Mouse (Mus musculus) regulatory T cell (primary cell): ENCODE data around the gene Csnk1g1.

Experiments
- in situ Hi-C: fragments of 300-600 bp; cut with MboI, MseI; formaldehyde crosslinking; loops from one replicate; pipeline ENCODE4 v1.15.1; 2025; ENCODE audit warnings: high pct_unique_total_duplicates

Gene Csnk1g1

DNA sequence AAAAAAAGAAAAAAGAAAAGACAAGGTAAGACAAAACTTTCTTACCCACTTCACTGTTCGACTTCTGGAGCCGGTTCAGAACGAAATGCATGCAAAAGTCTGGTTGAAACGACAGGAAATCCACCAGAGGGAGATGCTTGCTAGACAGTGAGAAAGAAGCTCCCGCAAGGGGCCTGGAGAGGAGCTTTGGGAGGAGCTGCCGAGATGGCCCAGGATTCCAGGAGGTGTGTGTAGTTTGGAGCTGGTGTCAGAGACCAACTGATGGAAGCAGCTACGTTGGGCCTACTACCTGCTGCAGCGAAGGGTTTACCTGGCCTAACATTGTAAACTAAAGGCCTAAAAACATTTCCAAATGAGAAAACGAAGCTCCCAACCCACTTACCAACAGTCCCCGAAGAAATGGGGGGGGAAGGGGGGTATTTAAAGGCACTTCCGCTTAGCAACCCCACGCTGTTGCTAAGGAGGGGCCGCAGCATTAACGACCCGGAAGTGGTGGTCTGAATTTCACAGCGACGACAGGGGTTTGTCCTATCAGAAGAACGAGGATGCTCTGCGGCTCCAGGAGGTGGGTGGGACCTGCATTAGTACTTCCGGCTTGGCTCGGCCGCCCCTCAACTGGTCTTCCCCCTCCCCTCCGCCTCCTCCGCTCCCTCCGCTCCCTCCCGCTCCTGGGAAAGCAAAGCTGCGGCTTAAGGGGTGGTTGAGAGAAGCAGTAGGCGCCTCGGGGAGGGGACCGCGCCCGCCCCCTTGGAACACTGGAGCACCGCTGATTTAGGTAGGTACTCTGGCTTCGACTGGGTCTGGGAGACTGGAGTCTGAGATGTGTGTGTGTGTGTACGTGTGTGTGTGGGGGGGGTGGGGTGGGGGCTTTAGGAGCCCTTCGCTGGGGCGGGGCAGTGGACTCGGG is at the start of gene Csnk1g1, which contains the start of gene Trip4:
TSS of gene Csnk1g1 (plus strand) at position 531 of the 907 bp plus-strand sequence.
TSS of gene Trip4 (minus strand) at position 401 of the 907 bp plus-strand sequence.
- in situ Hi-C loops = no loop called here

DNA sequence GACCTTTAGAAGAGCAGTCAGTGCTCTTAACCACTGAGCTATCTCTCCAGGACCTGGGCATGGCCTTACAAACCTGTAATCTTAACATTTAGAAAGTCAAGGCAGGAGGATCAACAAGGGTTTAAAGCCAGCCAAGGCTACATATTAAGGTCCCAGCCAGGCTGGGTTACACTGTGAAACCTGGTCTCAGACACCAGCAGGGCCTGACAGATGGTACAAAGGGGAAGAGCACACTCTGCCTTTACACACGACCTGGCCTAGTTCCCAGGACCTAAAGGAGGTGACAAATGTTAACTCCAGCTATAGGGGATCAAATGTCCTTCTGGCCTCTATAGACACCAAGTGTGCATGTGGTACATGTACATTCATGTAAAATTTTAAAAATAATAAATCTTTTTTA is 49.1 kb upstream of the Csnk1g1 start:
- in situ Hi-C loops = no loop called here

DNA sequence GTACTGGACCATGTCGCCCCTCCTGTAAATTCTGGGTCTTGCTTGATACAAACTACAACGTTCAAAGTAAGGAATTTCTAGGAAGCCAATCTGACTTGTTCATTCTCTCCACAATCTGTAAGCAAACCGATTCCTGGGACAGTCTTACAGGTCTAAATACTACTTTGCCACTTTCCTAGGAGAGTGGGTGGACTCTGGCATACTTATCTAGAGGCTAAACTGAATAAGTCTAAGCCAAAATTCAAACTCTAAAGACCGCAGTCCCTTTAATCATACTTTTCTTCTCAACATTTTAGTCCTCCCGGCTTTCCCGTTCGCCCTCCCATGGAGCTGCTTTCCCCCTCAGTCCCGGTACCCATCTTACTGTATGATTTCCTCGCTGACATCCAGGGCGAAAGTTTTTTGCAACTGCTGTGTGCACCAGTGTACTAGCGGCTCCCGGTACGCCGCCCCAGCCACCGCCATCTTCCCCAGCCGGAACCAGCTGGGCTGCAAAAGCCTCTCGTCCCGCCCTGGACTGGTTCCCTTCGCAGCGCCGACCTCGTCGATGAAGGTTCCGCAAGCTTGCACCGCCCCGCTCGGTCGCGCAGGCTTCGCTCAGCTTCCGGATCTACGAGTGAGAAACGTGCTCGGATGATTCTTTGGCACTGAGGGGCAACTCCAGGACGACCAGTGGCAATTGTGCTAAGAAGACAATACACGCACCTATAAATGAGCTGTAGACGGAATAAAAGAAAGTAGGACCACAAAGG is 24.0 kb upstream of the Csnk1g1 start:
- in situ Hi-C loops = no loop called here

DNA sequence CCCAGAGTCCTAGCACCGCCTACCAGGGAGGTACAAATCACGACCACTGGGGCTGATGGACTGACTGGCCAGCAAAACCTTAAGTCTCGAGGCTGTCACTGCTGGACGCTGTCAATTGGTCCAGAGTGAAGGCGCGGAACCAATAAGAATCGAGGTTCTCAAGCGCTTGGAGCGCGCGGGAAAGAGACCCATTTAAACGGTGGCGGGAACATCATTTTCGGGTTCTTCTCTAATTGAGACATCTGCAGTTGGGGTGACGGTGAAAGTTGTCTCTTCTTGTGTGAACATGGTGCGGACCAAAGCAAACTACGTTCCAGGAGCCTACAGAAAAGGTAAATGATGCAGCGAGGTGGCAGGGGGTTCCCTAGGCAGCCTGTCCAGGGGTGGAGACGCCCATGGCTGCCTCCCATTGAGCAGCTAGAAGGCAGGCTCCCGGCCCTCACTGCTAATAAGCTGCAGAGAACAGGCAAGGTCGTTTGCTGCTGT is 18.5 kb upstream of the Csnk1g1 start, which contains the start of gene Pclaf:
TSS of gene Pclaf (plus strand) at position 95 of the 486 bp plus-strand sequence.
- in situ Hi-C loops = no loop called here

DNA sequence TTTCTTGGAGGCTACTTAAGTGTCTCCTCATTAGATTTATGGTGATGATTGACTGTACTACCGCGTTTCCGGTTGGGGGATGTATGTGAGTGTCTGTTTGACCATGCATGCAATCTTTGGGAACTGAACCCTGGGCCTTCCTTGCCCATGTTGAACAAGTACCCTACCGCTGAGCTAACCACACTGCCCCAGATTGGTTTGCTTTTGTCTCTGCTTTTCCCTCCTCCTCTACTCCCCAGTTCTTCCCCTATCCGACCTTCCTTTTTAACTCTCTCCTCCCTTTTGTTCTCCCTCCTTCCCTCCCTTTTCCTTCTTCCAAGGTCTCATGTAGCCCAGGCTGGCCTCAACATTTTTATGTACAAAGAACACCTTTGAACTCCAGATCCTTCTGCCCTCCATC is 17.6 kb upstream of the Csnk1g1 start:
- in situ Hi-C loops = no loop called here

DNA sequence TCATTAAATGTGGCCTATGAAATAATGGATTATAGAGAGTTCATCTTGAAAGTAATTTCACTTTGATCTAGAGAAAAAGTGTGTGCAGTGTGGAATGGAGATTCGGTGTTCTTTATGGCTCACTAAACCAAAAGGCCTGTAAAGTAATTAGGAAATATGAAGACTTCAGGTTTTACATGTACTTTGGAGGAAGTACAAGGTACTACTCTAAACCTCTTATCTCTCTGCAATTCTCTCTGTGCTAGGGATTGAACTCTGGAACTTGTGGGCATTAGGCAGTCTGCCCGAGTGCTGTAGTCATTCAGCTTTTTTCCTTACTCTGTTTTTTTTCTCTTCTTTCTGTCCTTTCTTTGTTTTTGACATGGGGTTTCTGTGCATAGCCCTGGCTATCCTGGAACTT is 11.7 kb upstream of the Csnk1g1 start:
- in situ Hi-C loops = no loop called here

DNA sequence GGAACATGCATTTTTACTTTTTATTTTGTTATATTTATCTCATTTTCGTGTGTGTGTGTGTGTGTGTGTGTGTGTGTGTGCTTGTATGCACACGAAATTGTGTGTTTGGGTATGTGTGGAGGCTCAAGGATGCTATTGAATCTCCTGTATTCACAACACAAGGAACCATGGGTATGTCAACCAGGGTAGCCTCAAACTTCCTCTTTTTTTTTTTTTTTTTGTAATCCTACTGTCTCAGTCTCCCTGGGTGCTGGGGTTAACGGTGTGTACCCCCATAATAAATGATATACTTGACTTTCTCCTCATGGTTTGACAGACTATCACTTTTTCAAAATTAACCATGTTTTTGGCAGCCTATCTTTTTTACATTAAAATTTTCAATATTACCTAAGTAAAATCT is 5.8 kb upstream of the Csnk1g1 start:
- in situ Hi-C loops = no loop called here

DNA sequence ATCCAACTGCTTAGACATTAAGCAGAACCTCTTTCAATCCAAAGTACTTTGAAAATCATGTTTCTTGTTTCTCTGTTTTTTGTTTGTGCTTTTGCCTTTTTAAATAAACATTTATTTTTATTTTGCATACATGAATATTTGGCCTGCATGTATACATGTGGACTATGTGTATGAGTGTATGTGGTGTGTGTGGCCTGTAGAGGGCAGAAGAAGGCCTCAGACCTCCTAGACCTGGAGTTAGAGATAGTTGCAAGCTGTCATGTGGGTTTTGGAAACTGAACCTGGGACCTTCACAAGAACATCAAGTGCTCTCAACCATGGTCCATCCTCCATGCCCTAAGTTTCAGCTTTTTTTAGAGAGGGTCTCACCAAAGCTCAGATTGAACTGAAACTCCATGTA is 5.3 kb upstream of the Csnk1g1 start:
- in situ Hi-C loops = no loop called here

DNA sequence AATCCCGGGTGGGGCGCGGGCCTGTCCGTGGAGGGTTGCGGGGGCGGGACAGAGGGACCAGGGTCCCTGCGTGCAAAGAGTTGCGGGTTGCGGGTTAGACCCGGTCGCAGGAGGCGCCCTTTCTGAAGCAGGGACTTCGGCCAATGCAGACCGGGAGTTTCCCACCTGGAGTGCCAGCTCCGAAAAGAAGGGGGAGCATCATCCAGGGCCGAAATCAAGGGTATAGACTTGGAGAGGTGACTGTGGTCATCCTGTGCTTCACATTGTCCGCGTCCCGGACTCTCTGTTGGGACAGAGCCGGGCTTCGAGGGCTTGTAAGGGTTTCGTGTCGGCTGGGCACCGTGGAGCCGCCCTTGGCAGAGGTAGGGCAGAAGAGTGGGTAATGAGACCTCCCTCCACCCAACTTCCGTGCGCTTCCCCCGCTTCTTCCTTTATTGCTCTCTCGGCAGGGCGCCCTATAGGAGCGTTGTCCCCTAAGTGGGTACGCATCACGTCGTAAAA is 627 bp downstream of the Csnk1g1 start:
- in situ Hi-C loops = no loop called here

DNA sequence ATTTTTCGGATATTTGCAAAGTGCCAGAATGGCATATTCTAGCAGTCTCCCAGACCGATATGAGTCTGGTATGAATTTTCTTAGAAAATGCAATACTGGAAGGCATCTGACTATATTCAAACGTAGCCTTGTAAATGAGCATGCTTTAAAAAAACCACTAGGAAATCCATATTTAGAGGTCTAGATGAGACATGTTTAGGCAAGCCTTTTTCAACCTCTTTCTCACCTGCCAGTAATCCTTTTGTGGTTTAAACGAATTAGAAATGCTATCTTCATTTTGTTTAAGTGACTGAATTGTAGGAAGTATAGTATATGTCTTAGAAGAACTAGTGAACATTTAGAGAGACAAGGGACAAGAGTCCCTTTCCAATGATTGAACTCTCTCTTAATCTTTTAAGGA is 1.1 kb downstream of the Csnk1g1 start:
- in situ Hi-C loops = no loop called here

DNA sequence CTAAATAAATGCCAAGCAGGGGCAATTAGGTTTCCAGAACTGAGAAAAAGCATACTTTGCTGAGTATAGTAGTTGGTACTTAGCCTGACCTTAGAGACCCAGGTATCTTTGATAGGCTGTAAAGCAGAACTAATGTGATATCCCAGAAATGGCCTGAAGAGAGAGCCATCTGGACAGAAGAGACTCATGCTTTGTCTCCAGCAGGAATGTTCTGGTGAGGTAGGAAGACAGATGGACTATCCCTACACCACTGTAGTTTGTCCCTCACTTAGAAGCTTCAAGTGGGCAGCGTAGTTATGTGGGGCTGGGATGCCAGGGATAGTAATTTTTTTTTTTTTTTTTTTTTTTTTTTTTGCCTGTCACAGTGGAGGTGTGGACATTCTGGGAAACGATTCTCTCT is 5.3 kb downstream of the Csnk1g1 start:
- in situ Hi-C loops = no loop called here

DNA sequence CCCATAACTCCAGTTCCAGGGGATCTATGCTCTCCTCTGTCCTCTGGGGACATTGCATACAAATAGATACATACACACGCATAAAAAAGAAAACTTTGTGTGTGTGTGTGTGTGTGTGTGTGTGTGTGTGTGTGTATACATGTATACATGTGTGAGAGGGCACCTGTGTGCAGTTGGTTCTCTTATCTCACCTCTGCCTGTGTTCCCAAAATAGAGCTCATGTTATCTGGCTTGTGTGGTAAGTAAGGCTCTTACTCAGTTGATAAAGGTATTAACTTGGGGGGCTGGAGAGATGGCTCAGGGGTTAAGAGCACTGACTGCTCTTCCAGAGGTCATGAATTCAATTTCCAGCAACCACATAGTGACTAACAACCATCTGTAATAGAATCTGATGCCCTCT is 8.3 kb downstream of the Csnk1g1 start:
- in situ Hi-C loops = no loop called here

DNA sequence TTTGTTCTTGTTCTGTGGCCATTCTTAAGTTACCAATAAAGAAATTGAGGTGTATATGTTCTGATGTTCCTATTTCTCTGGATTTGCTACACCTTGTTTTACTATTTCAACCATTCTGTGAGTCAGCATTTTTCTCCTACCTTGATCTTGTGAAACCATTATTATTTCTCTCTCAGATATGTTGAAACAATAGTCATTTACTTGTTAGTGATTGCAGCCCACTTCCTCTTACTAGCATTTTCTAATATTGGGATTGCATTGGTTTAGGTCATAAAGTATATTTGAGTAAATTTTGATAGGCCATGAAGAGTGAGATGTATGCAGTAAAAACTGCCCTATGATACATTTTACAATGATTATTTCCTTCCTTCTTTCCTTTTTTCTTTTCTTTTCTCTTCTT is 19.7 kb downstream of the Csnk1g1 start:
- in situ Hi-C loops = no loop called here

DNA sequence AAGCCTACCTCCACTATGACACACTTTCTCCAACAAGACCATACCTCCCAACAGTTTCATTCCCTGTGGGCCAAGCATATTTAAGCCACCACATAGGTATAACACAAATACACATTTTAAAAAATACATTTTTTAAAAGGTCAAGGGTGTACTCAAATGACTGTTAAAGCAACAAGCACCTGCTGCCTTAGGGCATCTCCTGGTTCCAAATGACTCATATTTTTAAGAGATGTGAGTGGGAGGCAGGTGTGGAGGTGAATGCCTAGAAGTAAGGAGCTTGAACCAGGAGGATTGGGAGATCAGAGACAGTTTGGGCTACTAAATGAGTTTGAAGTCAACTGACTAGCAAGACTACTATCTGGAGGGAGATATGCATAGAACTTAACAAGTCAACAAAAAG is 21.1 kb downstream of the Csnk1g1 start:
- in situ Hi-C loops = no loop called here

DNA sequence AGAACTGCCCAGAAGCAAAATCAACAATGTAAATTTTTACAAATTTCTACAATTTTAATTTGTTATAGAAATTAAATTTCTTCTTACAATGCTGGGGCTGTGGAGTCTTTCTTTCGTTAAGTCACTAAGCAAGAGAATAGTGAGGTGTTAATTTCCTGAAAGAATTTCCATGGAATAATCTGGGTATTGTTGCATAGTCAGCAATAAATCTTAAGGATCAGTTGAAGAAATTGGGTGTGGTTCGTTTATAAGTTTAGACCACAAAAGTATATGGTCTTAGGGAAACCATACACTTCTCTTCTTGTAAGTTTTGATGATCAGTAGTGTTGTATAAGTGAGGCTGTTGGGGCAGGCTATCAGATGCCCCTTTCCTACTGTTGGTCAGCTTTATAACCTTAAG is 28.8 kb downstream of the Csnk1g1 start:
- in situ Hi-C loops = no loop called here

DNA sequence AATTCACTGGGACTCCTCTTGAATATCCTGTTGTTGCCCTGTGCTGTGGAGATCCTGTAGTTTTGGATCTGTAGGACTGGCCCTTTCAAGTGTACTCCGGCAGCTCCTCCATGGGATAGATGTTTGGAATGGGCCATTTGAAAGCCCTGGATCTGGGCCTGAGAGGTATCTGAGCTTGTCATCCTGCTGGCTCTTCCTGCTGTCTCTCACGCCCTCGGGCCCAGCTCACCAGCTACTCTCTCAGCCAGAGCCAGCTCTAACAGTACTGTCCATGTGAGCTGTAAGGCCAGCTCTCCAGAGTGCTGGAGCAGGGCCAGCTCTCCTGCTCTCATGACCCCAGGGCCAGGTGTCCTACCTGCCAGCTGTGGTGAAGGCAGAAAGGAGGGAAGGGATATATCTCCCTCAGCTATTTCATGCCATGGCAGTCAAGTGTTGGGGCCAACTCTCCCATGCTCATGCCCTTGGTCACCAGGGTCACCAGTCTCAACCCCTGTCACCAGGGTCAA is 42.4 kb downstream of the Csnk1g1 start:
- in situ Hi-C loops = no loop called here

DNA sequence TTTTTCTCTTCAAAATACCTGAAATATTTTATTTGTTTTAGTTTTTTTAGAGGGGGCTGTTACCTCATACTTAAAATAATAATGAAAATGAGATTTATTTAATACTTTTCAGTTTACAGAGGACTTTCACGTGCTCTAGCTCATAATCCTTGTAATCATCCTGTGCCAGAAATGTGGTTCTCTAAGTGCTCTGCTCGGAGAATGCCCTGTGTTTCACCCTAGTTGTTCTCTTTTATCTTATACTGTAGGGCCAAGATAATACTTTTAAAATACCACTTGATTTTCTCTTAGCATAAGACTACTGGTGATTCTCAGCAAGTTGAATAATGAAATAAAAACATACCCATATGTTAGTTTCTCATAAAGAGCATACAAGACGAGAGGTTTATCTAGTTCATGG is 61.3 kb downstream of the Csnk1g1 start:
- in situ Hi-C loops = no loop called here

DNA sequence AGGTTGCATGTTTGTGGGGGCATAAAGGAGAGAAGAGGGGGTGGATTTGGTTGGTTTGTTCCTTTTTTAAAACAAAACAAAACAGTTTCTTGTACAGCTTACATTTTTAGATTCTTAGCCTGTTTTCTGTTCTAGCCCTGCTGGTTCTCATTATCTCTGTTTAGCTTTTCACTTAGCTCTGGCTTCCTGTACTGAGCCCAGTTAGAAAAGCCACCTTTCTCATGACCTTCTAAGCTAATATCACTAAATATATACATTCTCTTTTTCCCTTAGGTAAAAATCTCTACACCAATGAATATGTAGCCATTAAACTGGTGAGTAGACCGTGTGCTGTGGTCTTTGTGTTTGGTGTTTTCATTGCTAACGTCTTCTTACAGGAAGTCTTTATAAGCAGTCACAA is 64.5 kb downstream of the Csnk1g1 start:
- in situ Hi-C loops = no loop called here

DNA sequence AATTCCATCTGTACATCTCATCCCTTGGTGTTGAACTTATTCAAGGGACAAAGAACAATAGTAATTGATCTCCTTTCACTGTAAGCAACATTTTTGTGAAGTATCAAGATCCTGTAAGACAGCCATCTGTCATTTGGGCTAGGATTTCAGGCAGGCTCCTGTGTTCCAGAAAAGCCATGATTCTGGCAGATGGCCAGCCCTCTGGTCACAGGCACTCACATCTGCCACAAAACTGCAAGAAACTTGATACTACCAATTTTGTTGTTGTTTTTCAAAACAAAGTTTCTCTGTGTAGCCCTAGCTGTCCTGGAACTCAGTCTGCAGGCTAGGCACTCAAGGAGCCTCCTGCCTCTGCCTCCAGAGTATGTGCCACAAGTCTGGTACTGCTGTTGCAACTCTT is 67.2 kb downstream of the Csnk1g1 start:
- in situ Hi-C loops = no loop called here

DNA sequence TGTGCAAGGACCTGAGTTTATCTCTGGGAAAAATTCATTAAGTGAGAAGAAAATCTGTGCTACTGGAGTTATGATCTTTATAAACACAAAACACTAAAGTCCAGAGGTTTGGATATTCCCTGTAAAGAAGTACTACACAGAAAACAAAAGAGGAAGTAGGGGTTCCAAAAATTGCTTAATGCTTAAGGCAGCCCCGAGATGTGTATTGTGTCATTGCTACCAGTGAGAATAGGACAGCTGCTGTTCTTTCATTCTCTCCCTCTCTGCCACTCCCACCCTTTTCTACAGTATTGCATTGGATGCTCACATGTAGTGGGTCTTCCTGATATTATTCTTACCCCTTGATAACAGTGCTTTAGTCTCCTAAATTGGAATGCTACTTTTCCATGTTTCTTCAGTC is 74.1 kb downstream of the Csnk1g1 start:
- in situ Hi-C loops = no loop called here

DNA sequence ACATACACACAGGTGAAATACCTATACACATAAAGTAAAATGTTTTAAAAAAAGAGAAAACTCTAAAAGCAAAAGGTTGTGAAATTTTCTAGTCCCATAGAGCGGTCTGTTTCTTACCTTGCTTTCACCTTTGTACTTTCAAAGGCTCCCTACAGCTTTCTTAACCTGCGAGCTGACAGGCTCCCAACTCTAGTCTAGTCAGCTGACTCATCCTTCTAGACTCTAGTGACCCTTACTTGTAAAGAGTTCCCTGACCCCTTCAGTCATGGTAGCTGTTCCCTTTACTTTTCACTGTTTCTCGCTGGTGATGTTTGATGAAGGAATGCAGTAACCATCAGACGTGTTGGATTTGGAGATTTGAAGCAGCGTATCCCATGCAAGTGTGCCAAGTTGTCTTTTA is 78.3 kb downstream of the Csnk1g1 start:
- in situ Hi-C loops = no loop called here
